Comparison of ENCODE assay signal across 26 mouse cellular contexts in the genomic region with DNA sequence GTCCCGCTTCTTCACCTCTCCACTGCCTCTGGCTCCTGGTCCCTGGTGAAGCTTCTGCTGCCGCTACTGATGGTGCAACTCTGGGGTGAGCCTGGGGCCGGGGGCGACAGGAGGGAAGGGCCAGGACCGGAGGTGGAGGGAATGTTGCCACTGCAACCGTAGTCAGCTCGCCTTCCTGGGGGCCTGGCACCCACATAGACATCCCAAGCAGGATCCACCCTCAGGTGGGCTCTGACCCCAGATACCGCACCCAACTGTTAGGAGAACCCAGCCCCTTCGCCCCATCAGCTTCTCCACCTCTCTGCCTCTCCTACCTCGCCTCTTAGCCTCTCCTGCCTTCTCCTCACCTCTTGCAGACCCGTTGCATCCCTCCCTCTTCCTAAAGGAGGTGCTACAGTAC. TPM values are rescaled to one million over a fixed set of nuclear protein-coding genes. Genes with fewer than 3 reads are reported as not detected.
"Had no signal": no experiment of that assay in that cellular context is flagged by ENCODE, and none has a peak within 500 bp of the region (broad histone marks: within the 10 kb centered on the region; RNA-seq: fewer than 3 reads in every experiment).

No protein-coding gene starts in this region.

- DNase-seq: kidney, adult 11 months; kidney, adult 8-10 months; kidney, postnatal 10 days; kidney, postnatal 36 days; layer of hippocampus, postnatal 36 days; liver; lung, adult 18-20 months; lung, postnatal 10 days; lung, postnatal 36 days; right cerebral cortex, adult 18-20 months; right cerebral cortex, postnatal 14 days; right cerebral cortex, postnatal 4 days; thymus, postnatal 25 days had no signal

- H3K9ac ChIP-seq: kidney, embryonic 15.5 days; limb, embryonic 12.5 days; liver, embryonic 12.5 days; liver, embryonic 15.5 days; lung, embryonic 15.5 days; midbrain, embryonic 12.5 days; midbrain, embryonic 15.5 days; neural tube, embryonic 12.5 days; neural tube, embryonic 15.5 days had no signal

- H3K4me1 ChIP-seq: liver, embryonic 12.5 days had no signal

- H3K36me3 ChIP-seq: kidney, embryonic 15.5 days; limb, embryonic 12.5 days; liver, embryonic 12.5 days; liver, embryonic 15.5 days; lung, embryonic 15.5 days; midbrain, embryonic 12.5 days; midbrain, embryonic 15.5 days; neural tube, embryonic 12.5 days; neural tube, embryonic 15.5 days had no signal

- H3K4me3 ChIP-seq: kidney, embryonic 15.5 days; left cerebral cortex, adult 2 months; limb, embryonic 12.5 days; liver, embryonic 12.5 days; liver, embryonic 15.5 days; lung, embryonic 15.5 days; midbrain, embryonic 12.5 days; neural tube, embryonic 12.5 days had no signal

- H3K27ac ChIP-seq: kidney, embryonic 15.5 days; left cerebral cortex, adult 2 months; limb, embryonic 12.5 days; liver, embryonic 12.5 days; liver, embryonic 15.5 days; lung, embryonic 15.5 days; midbrain, embryonic 12.5 days; midbrain, embryonic 15.5 days; neural tube, embryonic 12.5 days; neural tube, embryonic 15.5 days had no signal

- H3K4me2 ChIP-seq: liver, embryonic 15.5 days had no signal

- H3K9me3 ChIP-seq: kidney, embryonic 15.5 days; limb, embryonic 12.5 days; liver, embryonic 12.5 days; liver, embryonic 15.5 days; lung, embryonic 15.5 days; midbrain, embryonic 12.5 days; midbrain, embryonic 15.5 days; neural tube, embryonic 12.5 days; neural tube, embryonic 15.5 days had no signal

RNA-seq across cellular contexts. Expression of a gene that starts 0.7 kb away (rescaled TPM):
- polyA plus RNA-seq: liver, embryonic 12.5 days; neural tube, embryonic 12.5 days; testis, adult 2 months had no signal

RNA-seq across cellular contexts. Expression of a gene that starts 7.1 kb away (rescaled TPM):
- polyA plus RNA-seq: limb, embryonic 12.5 days; liver, embryonic 12.5 days; liver, embryonic 15.5 days; midbrain, embryonic 12.5 days; neural tube, embryonic 12.5 days; neural tube, embryonic 15.5 days; testis, adult 2 months had no signal

RNA-seq across cellular contexts. Expression of a gene that starts 10.2 kb away (rescaled TPM):
- polyA plus RNA-seq: liver, embryonic 12.5 days; liver, embryonic 15.5 days; midbrain, embryonic 12.5 days; neural tube, embryonic 12.5 days; stomach, embryonic 14.5 days; testis, adult 2 months had no signal

RNA-seq across cellular contexts. Expression of a gene that starts 12.8 kb away (rescaled TPM):
- polyA plus RNA-seq: kidney, embryonic 15.5 days; limb, embryonic 12.5 days; liver, embryonic 12.5 days; liver, embryonic 15.5 days; lung, embryonic 15.5 days; midbrain, embryonic 12.5 days; midbrain, embryonic 15.5 days; neural tube, embryonic 12.5 days; neural tube, embryonic 15.5 days; testis, adult 2 months; thymus, postnatal 0 days had no signal
